Mouse (Mus musculus) heart, embryonic 11.5 days (tissue): ENCODE results near the gene Cacna1i. TPM values are rescaled to one million over a fixed set of nuclear protein-coding genes. Genes with fewer than 3 reads are reported as not detected.

Experiments
- ATAC-seq: fragments of 200-750 bp; cut with Nextera tagmentation; replicated peaks from 2 replicates; pipeline ENCODE4 v1.8.0; 2017; ENCODE audit warnings: moderate library complexity; ENCODE audit not compliant: insufficient number of reproducible peaks, low FRiP score, low TSS enrichment
- H3K27ac ChIP-seq: fragments of 300-500 bp; sonication (generic); 2 replicates; pipeline ENCODE4 v1.5.1; 2014; ENCODE audit warnings: mild to moderate bottlenecking, low read depth, low read length
- H3K27me3 ChIP-seq: fragments of 300-500 bp; sonication (generic); 2 replicates; pipeline ENCODE4 v1.6.1; 2014; ENCODE audit warnings: mild to moderate bottlenecking, low read length, mixed read lengths; ENCODE audit not compliant: control insufficient read depth, insufficient read depth
- H3K36me3 ChIP-seq: fragments of 300-500 bp; sonication (generic); 2 replicates; pipeline ENCODE4 v1.6.1; 2014; ENCODE audit warnings: mild to moderate bottlenecking, low read length, moderate library complexity, mixed read lengths; ENCODE audit not compliant: control insufficient read depth, insufficient read depth
- H3K4me1 ChIP-seq: fragments of 300-500 bp; sonication (generic); 2 replicates; pipeline ENCODE4 v1.6.1; 2014; ENCODE audit warnings: low read length; ENCODE audit not compliant: control insufficient read depth, insufficient read depth
- H3K4me2 ChIP-seq: fragments of 300-500 bp; sonication (generic); 2 replicates; pipeline ENCODE4 v1.6.1; 2014; ENCODE audit warnings: mild to moderate bottlenecking, moderate library complexity
- H3K4me3 ChIP-seq: fragments of 300-500 bp; sonication (generic); 2 replicates; pipeline ENCODE4 v1.5.1; 2014; ENCODE audit warnings: low read depth, low read length
- H3K9ac ChIP-seq: fragments of 300-500 bp; sonication (generic); 2 replicates; pipeline ENCODE4 v1.6.1; 2014; ENCODE audit warnings: mild to moderate bottlenecking, low read depth, low read length, moderate library complexity
- H3K9me3 ChIP-seq: fragments of 300-500 bp; sonication (generic); replicated peaks from 2 replicates; pipeline ENCODE4 v1.6.1; 2016; ENCODE audit warnings: low read length; ENCODE audit not compliant: control insufficient read depth
- WGBS: fragments of 180-500 bp; shearing (Covaris S2); extraction: QIAGEN DNeasy Blood & Tissue Kit; methylation state at CpG from one replicate; pipeline ENCODE4 v1.1.7; 2014; ENCODE audit not compliant: insufficient replicate concordance; 5-methylcytosine and 5-hydroxymethylcytosine counted together
- polyA plus RNA-seq: library from polyadenylated mRNA; unstranded; fragments of >200 nt; fragmentation: Nextera tagmentation; extraction: Ambion mirVana; gene quantifications from 2 replicates; pipeline ENCODE4 v1.2.1, GENCODE M21; 2014

Gene Cacna1i
- polyA plus RNA-seq, 1 experiment from 2014 or later, result 0.01 TPM

GRCm38 (mm10) chr15:80415132-80415531 is 128.1 kb downstream of the Cacna1i start:
- Histone ChIP-seq H3K4me3 (no peak overlapping the region), H3K9ac (no peak overlapping the region), H3K4me2 (no peak overlapping the region), H3K36me3 (no peaks in the 10 kb centered on the region), H3K4me1 (no peaks in the 10 kb centered on the region; the same call in 1 of the 2 replicates), H3K9me3 (no peaks in the 10 kb centered on the region), H3K27ac (no peak overlapping the region), H3K27me3 (no peaks in the 10 kb centered on the region; the same call in 1 of the 2 replicates)
- 69% methylated on average over 4 of the region's 4 CpGs for WGBS
- no peak for ATAC-seq

- H3K9ac ChIP-seq, result no peak overlapping the region
- H3K27me3 ChIP-seq, result no peaks in the 10 kb centered on the region; the same call in 1 of the 2 replicates
- ATAC-seq, result no peak
- no peak overlapping the region for H3K27ac ChIP-seq
- H3K36me3 ChIP-seq, result no peaks in the 10 kb centered on the region
- no peaks in the 10 kb centered on the region for H3K9me3 ChIP-seq
- 69% methylated on average over 6 of the region's 9 CpGs for WGBS
- no peaks in the 10 kb centered on the region; the same call in 1 of the 2 replicates for H3K4me1 ChIP-seq
- H3K4me3 ChIP-seq, result no peak overlapping the region
- H3K4me2 ChIP-seq, result no peak overlapping the region
Observed at GRCm38 (mm10) chr15:80417066-80417465, 130.0 kb downstream of the Cacna1i start.

- no peak for ATAC-seq
- Histone ChIP-seq H3K4me2 (no peak overlapping the region), H3K36me3 (no peaks in the 10 kb centered on the region), H3K4me3 (no peak overlapping the region), H3K9ac (no peak overlapping the region), H3K27me3 (no peaks in the 10 kb centered on the region; the same call in 1 of the 2 replicates), H3K4me1 (no peaks in the 10 kb centered on the region; the same call in 1 of the 2 replicates), H3K27ac (no peak overlapping the region), H3K9me3 (no peaks in the 10 kb centered on the region)
- WGBS, result 74% methylated on average over 2 of the region's 2 CpGs
Observed at GRCm38 (mm10) chr15:80418146-80418545, 131.1 kb downstream of the Cacna1i start.

DNA sequence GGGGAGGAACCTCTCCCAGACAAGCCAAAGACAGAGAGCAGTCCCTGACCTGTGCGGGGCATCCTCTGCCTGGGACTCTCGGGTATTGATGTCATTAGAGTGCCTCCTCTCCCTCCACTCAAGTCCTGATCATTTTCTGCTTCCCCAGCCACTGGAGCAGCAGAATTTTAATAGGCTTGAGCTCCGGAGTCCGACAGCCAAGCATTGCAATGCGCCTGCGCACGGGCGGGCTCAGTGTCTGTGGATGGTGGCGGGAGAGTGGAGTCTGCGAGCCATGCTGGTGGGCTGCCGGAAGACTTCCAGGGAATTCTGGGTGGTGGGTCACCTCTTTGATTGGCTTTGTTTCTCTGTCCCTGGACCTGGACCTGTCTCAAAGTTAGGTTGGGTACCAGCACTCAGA is 143.3 kb downstream of the Cacna1i start:
- WGBS, result 79% methylated on average over 11 of the region's 11 CpGs

GRCm38 (mm10) chr15:80436961-80437360 is 149.9 kb downstream of the Cacna1i start:
- 0 out of 2 replicates have a peak, but pooled peaks cover 2% of the 10 kb centered on the region for H3K4me1 ChIP-seq
- no peaks in the 10 kb centered on the region; the same call in 1 of the 2 replicates for H3K27me3 ChIP-seq
- no peak overlapping the region for H3K4me3 ChIP-seq
- no peaks in the 10 kb centered on the region for H3K36me3 ChIP-seq
- H3K9me3 ChIP-seq, result no peaks in the 10 kb centered on the region
- WGBS, result 53% methylated on average over 5 of the region's 5 CpGs
- no peak for ATAC-seq
- H3K9ac ChIP-seq, result no peak overlapping the region
- no peak overlapping the region for H3K27ac ChIP-seq
- no peak overlapping the region for H3K4me2 ChIP-seq

More for the DNA sequence above, 143.3 kb downstream of the Cacna1i start:
- no peaks in the 10 kb centered on the region for H3K36me3 ChIP-seq
- no peaks in the 10 kb centered on the region; the same call in 1 of the 2 replicates for H3K27me3 ChIP-seq
- no peaks in the 10 kb centered on the region for H3K4me1 ChIP-seq
- no peak overlapping the region for H3K4me2 ChIP-seq
- no peaks in the 10 kb centered on the region for H3K9me3 ChIP-seq
- H3K27ac ChIP-seq, result no peak overlapping the region
- no peak for ATAC-seq
- no peak overlapping the region for H3K9ac ChIP-seq
- H3K4me3 ChIP-seq, result no peak overlapping the region

DNA sequence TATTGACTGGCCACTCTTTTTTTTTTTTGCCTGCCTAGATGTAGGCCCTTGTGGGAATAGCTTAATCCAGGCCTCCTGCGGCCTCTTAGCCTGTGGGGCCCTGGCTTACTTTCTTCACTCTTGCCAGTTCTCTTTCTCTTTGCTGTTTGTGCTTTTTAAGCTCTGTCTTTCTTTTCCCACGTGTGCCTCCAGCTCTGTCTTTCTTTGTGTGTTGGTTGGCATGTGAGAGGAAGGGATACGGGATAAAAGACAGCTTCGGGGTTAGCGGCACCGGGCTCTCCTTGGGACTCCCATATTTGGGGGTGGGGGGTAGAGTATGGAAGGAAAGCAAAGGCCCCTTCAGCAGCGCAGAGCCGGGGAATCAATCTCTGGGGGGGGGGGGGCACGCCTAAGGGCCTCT is 151.0 kb downstream of the Cacna1i start:
- no peak overlapping the region for H3K27ac ChIP-seq
- 0 out of 2 replicates have a peak, but pooled peaks cover 2% of the 10 kb centered on the region for H3K4me1 ChIP-seq
- 78% methylated on average over 9 of the region's 9 CpGs for WGBS
- H3K4me3 ChIP-seq, result no peak overlapping the region
- no peak overlapping the region for H3K4me2 ChIP-seq
- H3K36me3 ChIP-seq, result no peaks in the 10 kb centered on the region
- no peaks in the 10 kb centered on the region; the same call in 1 of the 2 replicates for H3K27me3 ChIP-seq
- no peak for ATAC-seq
- no peaks in the 10 kb centered on the region for H3K9me3 ChIP-seq
- no peak overlapping the region for H3K9ac ChIP-seq

- H3K4me3 ChIP-seq, result no peak overlapping the region
- no peak overlapping the region for H3K4me2 ChIP-seq
- no peak overlapping the region for H3K27ac ChIP-seq
- H3K36me3 ChIP-seq, result no peaks in the 10 kb centered on the region
- no peak for ATAC-seq
- no peak overlapping the region for H3K9ac ChIP-seq
- 61% methylated on average over 9 of the region's 9 CpGs for WGBS
- no peaks in the 10 kb centered on the region; the same call in 1 of the 2 replicates for H3K27me3 ChIP-seq
- H3K9me3 ChIP-seq, result no peaks in the 10 kb centered on the region
- 0 out of 2 replicates have a peak, but pooled peaks cover 2% of the 10 kb centered on the region for H3K4me1 ChIP-seq
Observed at GRCm38 (mm10) chr15:80438423-80438822, 151.4 kb downstream of the Cacna1i start.

- whole genome bisulfite sequencing, result 21% methylated on average over 6 of the region's 6 CpGs
- Histone ChIP-seq H3K4me1 (0 out of 2 replicates have a peak, but pooled peaks cover 2% of the 10 kb centered on the region), H3K36me3 (no peaks in the 10 kb centered on the region), H3K4me3 (no peak overlapping the region), H3K9ac (no peak overlapping the region), H3K9me3 (no peaks in the 10 kb centered on the region), H3K4me2 (no peak overlapping the region), H3K27ac (no peak overlapping the region), H3K27me3 (no peaks in the 10 kb centered on the region; the same call in 1 of the 2 replicates)
- ATAC-seq, result no peak
Observed at GRCm38 (mm10) chr15:80440195-80440594, 153.2 kb downstream of the Cacna1i start.
